Mouse (Mus musculus) layer of hippocampus, postnatal 36 days (tissue): Measurements from ENCODE around the gene Tmem160. TPM values are rescaled to one million over a fixed set of nuclear protein-coding genes. Genes with fewer than 3 reads are reported as not detected.

Experiments
- DNase-seq, 2 experiments: peaks; one replicate each; pipeline ENCODE4 v3.0.0; 2022
- total RNA-seq, 2 experiments: library from RNA; stranded (reverse); gene quantifications; 2 replicates each; pipeline ENCODE4 v1.2.3; 2021

The Tmem160 gene
- total RNA-seq, 2 experiments from 2014 or later, result 61.4 to 77.2 TPM

DNA sequence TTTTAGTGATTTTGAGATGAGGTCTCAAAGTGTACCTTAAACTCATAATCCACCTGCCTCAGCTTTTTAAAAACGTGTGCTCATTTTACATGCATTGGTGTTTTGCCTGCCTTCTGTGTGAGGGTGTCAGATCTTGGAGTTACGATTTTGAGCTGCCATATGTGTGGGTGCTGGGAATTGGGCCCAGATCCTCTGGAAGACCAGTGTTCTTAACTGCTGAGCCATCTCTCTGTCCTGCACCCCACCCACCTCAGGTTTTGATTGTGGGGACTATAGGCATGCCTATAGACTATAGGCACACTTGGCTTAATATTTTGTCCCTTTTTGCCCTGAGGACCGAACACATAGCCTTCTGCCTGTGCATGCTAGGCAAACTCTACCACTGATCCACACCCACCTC is 39.6 kb downstream of the Tmem160 start:
- DNase-seq, result no peak

DNA sequence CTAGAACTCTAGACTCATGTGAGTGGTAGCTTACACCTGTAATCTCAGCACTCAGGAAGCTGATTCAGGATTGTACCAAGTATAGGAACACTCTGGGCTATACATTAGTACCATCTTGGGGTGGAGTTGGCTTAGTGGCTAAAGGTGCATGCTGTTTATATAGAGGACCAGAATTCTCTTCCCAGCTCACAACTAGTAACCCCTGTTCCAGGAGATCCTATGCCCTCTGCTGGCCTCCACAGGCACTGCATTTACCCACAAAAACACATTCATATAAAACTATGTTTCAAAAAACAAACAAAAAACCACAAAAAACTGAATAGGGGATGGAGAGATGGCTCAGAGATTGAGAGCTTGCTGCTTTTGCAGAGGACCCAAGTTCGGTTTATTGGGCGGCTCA is 40.8 kb downstream of the Tmem160 start:
- no peak for DNase-seq

DNA sequence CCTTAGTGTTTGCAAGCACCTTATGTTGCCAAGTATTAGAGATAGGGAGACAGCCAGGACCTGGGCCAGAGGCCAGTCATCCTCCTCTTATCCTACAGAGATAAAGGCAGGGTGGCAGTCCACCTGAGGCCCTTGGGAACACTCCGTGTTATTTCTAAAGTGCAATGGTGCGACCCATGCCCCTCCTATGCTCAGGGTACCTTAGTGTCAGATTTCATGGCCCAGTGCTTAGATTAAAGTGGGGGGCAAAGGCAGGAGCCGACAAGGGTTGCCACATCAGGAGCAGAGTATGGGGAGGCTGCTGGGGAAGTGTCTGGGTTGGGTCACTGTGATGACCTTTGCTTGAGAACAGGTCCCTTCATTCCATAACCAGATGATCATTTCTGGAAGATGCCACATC is 43.7 kb downstream of the Tmem160 start:
- no peak for DNase-seq

DNA sequence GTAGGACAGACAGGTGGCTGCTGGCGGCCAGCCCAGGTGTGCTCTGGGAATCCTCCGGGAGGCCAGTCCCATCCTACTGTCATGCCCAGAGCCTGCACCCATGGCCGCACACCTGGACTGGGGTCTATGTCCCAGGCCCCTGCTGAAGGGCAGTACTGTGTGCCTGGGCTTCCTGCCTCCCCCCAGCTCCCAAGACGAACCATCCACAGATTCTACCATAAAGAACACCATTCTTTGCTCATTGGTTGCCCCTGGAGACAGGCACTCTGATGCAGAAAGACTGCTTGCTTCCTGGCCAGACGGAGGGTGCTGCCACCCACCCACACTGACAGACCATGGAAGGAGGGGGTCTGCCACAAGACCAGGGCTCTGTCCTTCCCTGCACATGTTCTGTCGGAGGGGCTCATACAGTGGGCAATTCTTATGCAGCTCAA is 47.1 kb downstream of the Tmem160 start:
- DNase-seq, result no peak

GRCm38 (mm10) chr7:16501571-16501970 is 49.0 kb downstream of the Tmem160 start:
- no peak for DNase-seq

DNA sequence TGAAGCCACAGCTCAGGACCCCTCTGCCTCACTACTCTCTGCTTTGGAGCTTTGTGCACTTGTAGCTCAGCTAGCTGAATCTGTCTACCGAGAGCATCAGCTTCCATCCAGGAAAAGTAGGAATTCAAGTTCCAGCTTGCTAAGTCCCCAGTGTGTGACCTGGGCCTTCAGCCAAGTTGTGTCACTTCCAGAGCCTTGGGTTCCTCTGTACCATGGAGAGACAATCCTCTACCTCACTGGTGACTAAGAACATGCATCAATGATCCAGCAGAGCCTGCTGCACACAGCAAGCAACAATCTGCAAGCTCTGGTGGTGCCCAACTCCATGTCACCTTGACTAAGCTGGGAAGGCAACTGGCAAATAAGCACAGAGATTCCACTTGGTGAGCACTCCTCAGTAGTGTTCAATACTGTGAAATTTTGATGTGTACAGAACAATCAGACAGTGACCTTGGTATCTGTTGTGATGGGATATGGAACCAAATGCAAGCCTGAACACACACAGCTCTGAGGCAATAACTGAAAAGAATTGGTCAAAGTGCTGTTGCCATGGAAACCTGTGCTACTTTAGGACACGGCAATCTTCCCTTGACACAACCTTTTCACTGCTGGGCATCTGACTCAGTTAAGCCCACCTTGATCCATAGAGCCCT is 52.1 kb downstream of the Tmem160 start:
- DNase-seq, result no peak

Other genes starting within 250 kb of the Tmem160 start
- 10 to 100 TPM; 10.1 to 12.2 TPM for gene Dhx34, start 230.7 kb upstream of the Tmem160 start, total RNA-seq
- gene C5ar2, start 208.6 kb upstream of the Tmem160 start, total RNA-seq, result under 1 TPM; 0.35 to 0.60 TPM
- gene C5ar1, start 193.2 kb upstream of the Tmem160 start, total RNA-seq, result 1 to 10 TPM in 1 of 2 experiments, under 1 TPM in 1; 0.62 to 1.9 TPM
- 10 to 100 TPM; 31.2 to 33.0 TPM for gene Inafm1, start 179.2 kb upstream of the Tmem160 start, total RNA-seq
- gene Ccdc9, start 166.0 kb upstream of the Tmem160 start, total RNA-seq, result 10 to 100 TPM; 69.0 to 77.7 TPM
- 10 to 100 TPM; 11.3 to 13.0 TPM for gene Bbc3, start 144.4 kb upstream of the Tmem160 start, total RNA-seq
- gene Sae1, start 65.0 kb upstream of the Tmem160 start, total RNA-seq, result 10 to 100 TPM; 88.7 to 97.5 TPM
- gene Zc3h4, start 51.9 kb upstream of the Tmem160 start, total RNA-seq, result 10 to 100 TPM; 54.7 to 60.4 TPM
- 10 to 100 TPM; 17.9 to 20.2 TPM for gene Npas1, start 24.9 kb downstream of the Tmem160 start, total RNA-seq
- gene Arhgap35, start 162.2 kb downstream of the Tmem160 start, total RNA-seq, result 100 to 1,000 TPM; 129 to 133 TPM
- gene Ceacam15, start 222.9 kb downstream of the Tmem160 start, total RNA-seq, result not detected